Mouse (Mus musculus): ENCODE data around the gene Mfsd10.
"Not testable (repeated sequence)": the region's sequence is repeated elsewhere in the genome, so short reads cannot be mapped to it uniquely, and the experiment has no call there.

Mfsd10 gene

DNA sequence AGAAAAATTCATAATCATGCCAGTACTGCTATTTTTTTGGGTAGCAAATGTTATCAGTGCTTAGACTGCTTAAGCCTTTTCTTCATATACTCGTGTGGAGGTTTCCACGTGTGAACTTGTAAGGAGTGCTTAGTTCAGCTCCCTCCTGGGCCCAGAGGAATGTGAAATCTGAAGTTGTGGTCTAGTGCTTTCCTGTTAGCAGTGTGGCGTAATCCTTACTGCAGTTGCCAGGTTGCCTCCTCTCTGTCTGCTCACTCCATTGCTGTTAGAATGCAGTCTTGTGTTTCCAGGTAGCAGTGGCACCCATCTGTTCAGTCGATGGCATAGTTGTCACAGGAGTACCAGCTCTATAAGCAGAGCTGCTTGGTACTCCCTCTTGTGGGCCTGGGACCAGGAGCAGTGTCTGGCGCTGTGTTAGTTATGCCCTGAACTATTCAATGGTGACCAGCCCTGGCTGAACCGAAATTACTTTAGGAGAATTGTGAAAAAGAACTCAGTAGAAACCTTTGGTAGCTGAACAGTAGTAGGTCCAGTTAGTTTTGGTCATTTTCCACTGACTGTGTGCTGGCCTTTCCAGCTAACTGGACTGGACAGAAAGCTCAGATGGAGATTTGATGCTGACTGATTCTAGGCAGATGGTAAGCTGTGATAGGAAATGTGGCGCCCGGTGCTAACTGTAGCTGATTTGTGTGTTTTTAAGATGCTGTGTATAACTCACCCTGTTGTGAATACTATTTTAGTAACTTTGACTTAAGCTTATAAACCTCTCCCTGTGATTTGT is 29.7 kb downstream of the Mfsd10 start:
- no peak for DNase-seq (ENCODE audit: low read depth, low spot score)

DNA sequence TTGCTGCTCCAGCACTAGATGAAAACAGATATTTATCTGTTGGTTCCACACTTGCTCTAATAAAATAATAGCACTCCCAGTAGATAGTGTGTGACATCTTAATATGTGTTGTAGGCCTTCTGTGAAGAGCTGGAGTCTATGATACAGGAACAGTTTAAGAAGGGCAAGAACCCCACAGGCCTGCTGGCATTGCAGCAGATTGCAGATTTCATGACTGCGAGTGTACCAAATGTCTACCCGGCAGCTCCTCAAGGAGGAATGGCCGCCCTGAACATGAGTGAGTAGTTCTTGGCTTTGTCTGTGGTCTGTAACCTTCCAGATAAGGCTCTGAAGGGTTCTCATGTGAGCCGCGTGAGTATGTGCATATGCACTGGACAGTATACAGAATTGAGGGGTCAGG is 32.4 kb downstream of the Mfsd10 start:
- DNase-seq (ENCODE audit: low read depth, low spot score): no peak

DNA sequence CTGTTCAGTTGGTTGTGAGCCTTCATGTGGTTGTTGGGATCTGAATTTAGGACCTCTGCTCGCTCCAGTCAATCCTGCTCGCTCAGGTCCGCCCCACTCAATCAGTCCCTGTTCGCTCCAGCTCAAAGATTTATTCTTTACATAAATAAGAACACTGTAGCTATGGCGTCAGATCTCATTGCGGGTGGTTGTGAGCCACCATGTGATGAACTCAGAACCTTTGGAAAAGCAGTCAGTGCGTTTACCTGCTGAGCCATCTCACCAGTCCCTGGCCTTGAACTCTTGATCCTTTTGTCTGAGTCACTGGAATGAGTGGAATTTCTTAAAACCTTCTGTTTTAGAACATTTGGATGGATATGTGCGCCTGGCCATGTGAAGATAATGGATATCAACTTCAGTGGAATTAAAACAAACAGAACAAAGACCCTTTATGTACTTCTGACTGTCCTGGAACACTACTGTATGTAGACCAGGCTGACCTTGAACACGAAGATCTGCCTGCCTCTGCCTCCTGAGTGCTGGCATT is 43.7 kb downstream of the Mfsd10 start:
- DNase-seq (ENCODE audit: low read depth, low spot score): no peak

DNA sequence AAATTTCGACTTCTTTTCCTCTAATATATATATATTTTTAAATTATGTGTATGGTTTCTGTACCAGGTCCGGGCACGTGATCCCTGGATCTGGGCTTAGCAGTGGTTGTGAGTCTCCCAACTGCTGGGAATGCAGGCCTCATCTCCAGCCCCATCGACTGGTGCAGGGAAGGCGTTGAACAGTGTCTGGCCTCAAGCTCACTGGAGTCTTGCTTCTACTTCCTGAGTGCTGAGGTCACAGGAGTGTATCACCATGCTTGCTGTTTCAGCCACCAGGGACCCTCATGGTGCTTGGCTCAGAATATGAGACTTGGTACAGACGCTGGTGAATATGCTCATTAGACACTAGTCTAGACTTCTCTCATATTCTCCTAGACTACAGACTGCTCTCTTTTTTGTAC is 44.3 kb downstream of the Mfsd10 start:
- no peak for DNase-seq (ENCODE audit: low read depth, low spot score)

DNA sequence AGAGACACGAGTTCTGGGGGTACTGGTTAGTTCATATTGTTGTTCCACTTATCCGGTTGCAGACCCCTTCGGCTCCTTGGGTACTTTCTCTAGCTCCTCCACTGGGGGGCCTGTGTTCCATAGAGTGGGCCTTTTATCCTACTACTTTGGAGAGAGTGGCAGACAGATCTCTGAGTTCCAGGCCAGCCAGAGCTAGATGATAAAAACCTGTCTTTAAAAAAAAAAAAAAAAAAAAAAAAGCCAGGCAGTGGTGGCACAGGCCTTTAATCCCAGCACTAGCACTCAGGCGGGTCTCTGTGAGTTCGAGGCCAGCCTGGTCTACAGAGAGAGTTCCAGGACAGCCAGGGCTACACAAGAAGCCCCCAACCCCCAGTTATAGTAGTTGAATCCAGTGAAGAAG is 44.8 kb downstream of the Mfsd10 start:
- DNase-seq (ENCODE audit: low read depth, low spot score): not testable (repeated sequence)

DNA sequence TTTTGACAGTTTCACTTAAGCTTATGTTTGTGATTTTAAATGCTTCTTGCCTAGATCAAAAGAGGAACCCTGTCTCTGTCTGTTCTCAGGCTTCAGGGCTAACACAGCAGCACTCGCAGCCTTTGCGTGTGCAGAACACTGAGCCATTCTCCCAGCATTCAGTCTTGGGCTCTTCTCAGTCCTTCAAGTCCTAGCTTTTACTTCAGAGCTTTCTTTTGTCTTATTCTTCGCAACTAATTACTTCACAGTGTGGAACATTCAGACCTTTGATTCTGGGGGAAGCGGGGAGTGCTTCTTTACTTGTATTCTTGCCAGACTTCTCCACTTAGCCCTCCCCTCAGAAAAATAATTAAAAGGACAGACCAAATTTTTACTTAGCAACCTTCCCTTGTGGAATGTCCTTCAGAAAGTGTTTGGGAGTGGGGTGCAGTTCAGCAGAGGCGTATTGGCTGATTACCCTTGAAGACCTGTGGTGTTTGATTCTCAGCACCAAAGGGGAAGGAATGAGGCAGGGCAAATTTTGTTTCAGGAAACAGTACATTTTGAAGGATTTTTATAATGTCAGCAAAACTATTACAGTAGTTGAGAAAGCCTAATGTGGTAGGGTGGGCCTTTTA is 45.5 kb downstream of the Mfsd10 start:
- no peak for DNase-seq (ENCODE audit: low read depth, low spot score)

DNA sequence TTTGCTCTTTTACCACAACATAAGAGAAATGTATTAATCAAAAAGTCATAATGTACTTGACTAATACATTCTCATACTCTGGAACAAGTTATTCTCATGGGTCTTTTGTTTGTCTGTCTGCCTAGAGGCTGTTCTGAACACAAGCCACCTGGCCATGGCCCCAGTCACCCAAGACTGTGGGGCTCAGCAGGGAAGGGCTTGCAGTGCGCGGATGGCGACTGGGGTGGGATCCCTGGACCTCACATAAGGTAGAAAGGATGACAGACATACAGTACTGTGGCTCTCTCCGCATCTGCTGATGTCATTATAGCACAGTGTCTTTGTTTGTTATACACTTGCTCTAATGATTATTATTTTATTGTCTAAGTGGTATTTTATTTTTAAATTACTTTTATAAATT is 46.3 kb downstream of the Mfsd10 start:
- no peak for DNase-seq (ENCODE audit: low read depth, low spot score)

DNA sequence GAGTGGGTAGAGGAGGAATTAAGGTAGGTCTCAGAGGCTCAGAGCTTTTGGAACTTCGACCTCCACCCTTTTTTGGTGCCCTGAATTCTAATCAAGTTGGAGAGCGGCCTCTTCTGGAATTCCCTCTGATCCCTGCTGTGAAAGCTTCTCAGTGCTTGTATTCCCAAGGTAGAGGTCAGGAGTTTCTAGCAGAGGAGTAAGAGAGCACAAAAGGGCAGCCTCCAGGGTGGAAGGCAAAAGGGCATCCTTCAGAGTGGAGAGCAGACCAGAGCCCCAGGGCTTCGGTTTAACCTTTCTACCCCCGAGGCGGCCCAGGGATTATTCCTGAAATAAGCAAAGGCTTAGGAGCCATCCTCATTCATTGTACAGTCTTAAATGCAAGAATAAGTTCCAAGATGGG is 47.0 kb downstream of the Mfsd10 start:
- no peak for DNase-seq (ENCODE audit: low read depth, low spot score)

DNA sequence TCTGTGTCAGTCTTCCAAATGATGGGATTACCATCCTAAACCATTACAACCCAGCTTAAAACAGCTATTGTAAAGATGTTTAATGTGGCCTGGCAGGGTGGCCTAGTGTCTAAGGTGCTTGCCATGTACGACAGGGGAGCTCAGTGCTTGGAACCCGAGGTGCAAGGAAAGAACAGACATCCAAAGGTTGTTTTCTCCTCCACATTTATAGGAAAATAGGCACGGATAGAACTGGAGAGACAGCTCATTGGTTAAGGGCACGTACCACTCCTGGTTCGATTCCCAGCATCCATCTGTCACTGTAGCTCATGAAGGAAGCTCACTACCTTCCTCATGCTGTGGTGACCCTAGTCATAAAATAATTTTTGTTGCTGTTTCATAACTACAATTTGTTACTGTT is 49.1 kb downstream of the Mfsd10 start:
- no peak for DNase-seq (ENCODE audit: low read depth, low spot score)

DNA sequence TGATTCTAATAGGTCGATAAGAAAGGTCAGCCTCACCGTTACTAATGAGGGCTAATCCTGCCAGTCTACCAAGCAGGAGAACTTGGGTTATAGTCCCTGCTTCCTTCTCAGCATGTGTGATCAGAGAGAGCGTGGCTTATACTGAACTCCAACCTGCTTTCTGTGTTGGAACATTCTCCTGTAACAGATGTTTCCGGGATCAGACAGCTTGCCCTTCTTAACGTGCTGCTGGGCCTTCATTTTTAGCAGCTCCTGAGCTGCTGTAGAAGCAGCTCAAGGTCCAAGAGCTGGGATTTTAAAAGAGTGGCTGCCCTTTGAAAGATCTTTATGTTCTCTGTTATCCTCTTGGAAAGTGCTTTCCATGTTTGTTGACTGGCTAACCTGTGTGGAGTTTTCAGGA is 51.8 kb downstream of the Mfsd10 start:
- DNase-seq (ENCODE audit: low read depth, low spot score): no peak

All from telencephalon, adult 2 months (tissue).